Mouse (Mus musculus): ENCODE results near the gene Rarg. TPM values are rescaled to one million over a fixed set of nuclear protein-coding genes. Genes with fewer than 3 reads are reported as not detected.

Gene Rarg
- total and polyA plus RNA-seq, 3 experiments: 0.39 to 5.8 TPM; not detected in 1

- Histone ChIP-seq H3K9me3 (replicated peaks; ENCODE audit: insufficient read depth, low read length) (no peaks in the 10 kb centered on the region), H3K27me3 (ENCODE audit: control insufficient read depth in 1 of 2, insufficient read depth in 2 of 2, low read length in 2 of 2) (peaks cover 41 to 56% of the 10 kb centered on the region in 2 experiments), H3K36me3 (ENCODE audit: control insufficient read depth in 1 of 2, insufficient read depth in 2 of 2, low read length in 2 of 2) (no peaks in the 10 kb centered on the region), H3K4me3 (ENCODE audit: control insufficient read depth in 1 of 2, insufficient read depth in 1 of 2, low read depth in 2 of 2, low read length in 2 of 2) (no peak overlapping the region), H3K27ac (ENCODE audit: control insufficient read depth, low read depth, low read length) (no peak overlapping the region), H3K9ac (ENCODE audit: control insufficient read depth, low read depth, low read length, poor library complexity, severe bottlenecking) (no peak overlapping the region), H3K79me2 (ENCODE audit: control insufficient read depth, insufficient read depth, low read length, poor library complexity) (no peaks in the 10 kb centered on the region), H3K4me1 (ENCODE audit: control insufficient read depth in 1 of 2, insufficient read depth in 2 of 2, low read length in 2 of 2) (no peaks in the 10 kb centered on the region)
- no peak for TF ChIP-seq MYB (IDR thresholded peaks at IDR 0.05; ENCODE audit: low read depth, low read length)
- no peak for TF ChIP-seq MEF2A (IDR thresholded peaks at IDR 0.05; ENCODE audit: extremely low read depth, insufficient replicate concordance, low read depth, low read length, poor library complexity, severe bottlenecking)
- no peak for TF ChIP-seq MAX (IDR thresholded peaks at IDR 0.05; ENCODE audit: low read length)
- TF ChIP-seq MYC (IDR thresholded peaks at IDR 0.05; ENCODE audit: low read depth, low read length): no peak
- TF ChIP-seq SMC3 (IDR thresholded peaks at IDR 0.05; ENCODE audit: low read depth, low read length): no peak
- TF ChIP-seq MAFK (IDR thresholded peaks at IDR 0.05; ENCODE audit: borderline replicate concordance, low read depth, low read length): no peak
- TF ChIP-seq POLR2AphosphoS2 (IDR thresholded peaks at IDR 0.05; ENCODE audit: low read length): no peak
- no peak for TF ChIP-seq ZNF384 (IDR thresholded peaks at IDR 0.05; ENCODE audit: low read depth, low read length)
- TF ChIP-seq POLR2A (IDR thresholded peaks at IDR 0.05; ENCODE audit: control insufficient read depth in 1 of 2, insufficient read depth in 1 of 2, low read depth in 1 of 2, low read length in 2 of 2, poor library complexity in 1 of 2): no peak
- TF ChIP-seq NELFE (IDR thresholded peaks at IDR 0.05; ENCODE audit: low read depth, low read length): no peak
- no peak for TF ChIP-seq TCF12 (IDR thresholded peaks at IDR 0.05; ENCODE audit: low read depth, low read length)
- no peak for TF ChIP-seq CTCF (IDR thresholded peaks at IDR 0.05 in 2 of 3, conservative IDR thresholded peaks at IDR 0.05 in 1 of 3; ENCODE audit: control insufficient read depth in 1 of 3, insufficient read depth in 1 of 3, low read depth in 2 of 3, low read length in 3 of 3, poor library complexity in 1 of 3, severe bottlenecking in 1 of 3)
- no peak for DNase-seq (ENCODE audit: low read depth, low spot score)
These were observed 5.7 kb upstream of the Rarg start for GRCm38 (mm10) chr15:102263037-102263436.

GRCm38 (mm10) chr15:102262582-102262981, 5.3 kb upstream of the Rarg start:
- no peaks in the 10 kb centered on the region for H3K79me2 ChIP-seq (ENCODE audit: control insufficient read depth, insufficient read depth, low read length, poor library complexity)
- H3K4me3 ChIP-seq (ENCODE audit: control insufficient read depth in 1 of 2, insufficient read depth in 1 of 2, low read depth in 2 of 2, low read length in 2 of 2): no peak overlapping the region
- H3K9me3 ChIP-seq (replicated peaks; ENCODE audit: insufficient read depth, low read length): no peaks in the 10 kb centered on the region
- no peaks in the 10 kb centered on the region for H3K36me3 ChIP-seq (ENCODE audit: control insufficient read depth in 1 of 2, insufficient read depth in 2 of 2, low read length in 2 of 2)
- H3K4me1 ChIP-seq (ENCODE audit: control insufficient read depth in 1 of 2, insufficient read depth in 2 of 2, low read length in 2 of 2): peaks cover 0 to 3% of the 10 kb centered on the region in 2 experiments; a peak in 1 of 4 replicates
- DNase-seq (ENCODE audit: low read depth, low spot score): no peak
- H3K9ac ChIP-seq (ENCODE audit: control insufficient read depth, low read depth, low read length, poor library complexity, severe bottlenecking): no peak overlapping the region
- H3K27ac ChIP-seq (ENCODE audit: control insufficient read depth, low read depth, low read length): no peak overlapping the region
- H3K27me3 ChIP-seq (ENCODE audit: control insufficient read depth in 1 of 2, insufficient read depth in 2 of 2, low read length in 2 of 2): peaks cover 45 to 61% of the 10 kb centered on the region in 2 experiments
- TF ChIP-seq POLR2AphosphoS5 (IDR thresholded peaks at IDR 0.05; ENCODE audit: borderline replicate concordance, low read depth, low read length) (no peak), SMC3 (IDR thresholded peaks at IDR 0.05; ENCODE audit: low read depth, low read length) (no peak), GATA1 (IDR thresholded peaks at IDR 0.05; ENCODE audit: low read depth, low read length) (no peak), ZKSCAN1 (IDR thresholded peaks at IDR 0.05; ENCODE audit: low read depth, low read length) (no peak), TAL1 (IDR thresholded peaks at IDR 0.05; ENCODE audit: low read length) (no peak), MYC (IDR thresholded peaks at IDR 0.05; ENCODE audit: low read depth, low read length) (no peak)

All from MEL (cell line).